Mouse (Mus musculus): Measurements from ENCODE around the gene Yipf4. TPM values are rescaled to one million over a fixed set of nuclear protein-coding genes. Genes with fewer than 3 reads are reported as not detected.

The Yipf4 gene
- total and polyA plus RNA-seq, 2 experiments from 2014 or later: 60.0 to 69.1 TPM

DNA sequence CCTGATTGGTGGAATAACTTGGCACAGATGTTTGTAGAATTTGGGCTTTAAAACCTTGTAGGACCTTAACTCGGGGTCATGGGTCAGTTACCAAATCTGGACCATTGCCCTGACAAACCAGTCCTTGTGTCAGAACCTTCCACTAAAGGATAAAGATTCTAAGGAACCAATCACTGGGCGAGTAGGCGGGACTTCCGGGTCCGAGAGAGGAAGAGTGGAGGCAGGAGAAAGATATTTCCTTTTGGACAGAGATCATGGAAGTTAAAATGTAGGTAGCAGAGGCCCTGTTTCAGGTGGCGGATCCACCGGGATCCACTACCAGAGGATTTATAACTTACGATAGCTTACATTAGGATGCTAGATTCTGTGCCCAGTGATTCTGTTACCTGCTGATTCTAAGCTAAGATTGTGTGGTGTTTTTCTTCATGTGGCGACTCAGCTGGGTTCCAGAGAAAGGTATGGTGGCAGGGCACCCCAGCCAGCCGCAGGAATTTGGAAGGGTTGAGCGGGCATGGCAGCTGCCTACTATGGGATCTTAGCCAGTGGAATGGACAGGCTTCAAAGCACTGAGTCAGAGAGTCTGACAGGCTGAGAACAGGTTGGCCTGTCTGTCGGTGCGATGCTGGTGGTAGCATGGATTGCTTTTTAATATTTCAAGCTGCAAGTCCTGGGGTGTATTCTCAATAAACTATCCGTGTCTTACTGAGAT, 8.8 kb upstream of the Yipf4 start:
- no peaks in the 10 kb centered on the region for H3K4me1 ChIP-seq (ENCODE audit: control insufficient read depth, insufficient read depth)
- WGBS: 83% methylated on average over 14 of the region's 14 CpGs
- H3K9ac ChIP-seq (replicated peaks; ENCODE audit: low read depth, low read length): no peak overlapping the region
- no peak overlapping the region for H3K27ac ChIP-seq (ENCODE audit: low read depth)
- no peaks in the 10 kb centered on the region for H3K36me3 ChIP-seq (replicated peaks; ENCODE audit: control insufficient read depth, insufficient read depth, low read length)
- H3K9me3 ChIP-seq (replicated peaks; ENCODE audit: control insufficient read depth, low read length): no peaks in the 10 kb centered on the region
- ATAC-seq (ENCODE audit: insufficient read depth, low read depth) (no peak), DNase-seq (ENCODE audit: low spot score) (no peak)
- no peak overlapping the region for H3K4me3 ChIP-seq (ENCODE audit: low read depth, low read length)
- TF ChIP-seq EP300 (IDR thresholded peaks at IDR 0.05; ENCODE audit: low read depth): no peak
- TF ChIP-seq CTCF (IDR thresholded peaks at IDR 0.05; ENCODE audit: low read depth): no peak
- no peaks in the 10 kb centered on the region for H3K27me3 ChIP-seq (ENCODE audit: control insufficient read depth, insufficient read depth, low read length)
- no peak overlapping the region for H3K4me2 ChIP-seq (ENCODE audit: low read depth, low read length)

DNA sequence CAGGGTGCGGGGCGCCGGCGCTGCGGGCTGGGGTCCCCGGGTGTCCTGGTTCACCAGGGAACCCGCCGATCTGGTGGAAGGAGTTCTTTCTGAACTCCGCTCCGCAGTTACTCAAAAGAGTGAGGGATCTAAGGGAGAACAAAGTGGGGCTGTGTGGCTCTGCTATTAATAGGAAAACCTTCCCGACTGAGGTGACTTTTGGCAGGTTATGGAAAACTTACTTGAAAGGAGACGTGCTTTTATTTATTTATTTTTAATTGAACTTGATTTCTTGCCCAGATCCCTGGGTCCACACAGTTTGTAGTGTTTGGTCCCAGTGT, 568 bp downstream of the Yipf4 start:
- ATAC-seq (ENCODE audit: insufficient read depth, low read depth) (peak; percentile 34), DNase-seq (ENCODE audit: low spot score) (peak; percentile 46)
- Histone ChIP-seq H3K36me3 (replicated peaks; ENCODE audit: control insufficient read depth, insufficient read depth, low read length) (peaks cover 29% of the 10 kb centered on the region), H3K27ac (ENCODE audit: low read depth) (peak overlapping the region; percentile 97), H3K9me3 (replicated peaks; ENCODE audit: control insufficient read depth, low read length) (no peaks in the 10 kb centered on the region), H3K4me3 (ENCODE audit: low read depth, low read length) (peak overlapping the region; percentile 98), H3K27me3 (ENCODE audit: control insufficient read depth, insufficient read depth, low read length) (no peaks in the 10 kb centered on the region), H3K4me1 (ENCODE audit: control insufficient read depth, insufficient read depth) (no peaks in the 10 kb centered on the region), H3K4me2 (ENCODE audit: low read depth, low read length) (peak overlapping the region; percentile 72), H3K9ac (replicated peaks; ENCODE audit: low read depth, low read length) (peak overlapping the region; percentile 97)
- WGBS: under 1% methylated on average over 12 of the region's 12 CpGs
- no peak for TF ChIP-seq CTCF (IDR thresholded peaks at IDR 0.05; ENCODE audit: low read depth)
- TF ChIP-seq EP300 (IDR thresholded peaks at IDR 0.05; ENCODE audit: low read depth): no peak

DNA sequence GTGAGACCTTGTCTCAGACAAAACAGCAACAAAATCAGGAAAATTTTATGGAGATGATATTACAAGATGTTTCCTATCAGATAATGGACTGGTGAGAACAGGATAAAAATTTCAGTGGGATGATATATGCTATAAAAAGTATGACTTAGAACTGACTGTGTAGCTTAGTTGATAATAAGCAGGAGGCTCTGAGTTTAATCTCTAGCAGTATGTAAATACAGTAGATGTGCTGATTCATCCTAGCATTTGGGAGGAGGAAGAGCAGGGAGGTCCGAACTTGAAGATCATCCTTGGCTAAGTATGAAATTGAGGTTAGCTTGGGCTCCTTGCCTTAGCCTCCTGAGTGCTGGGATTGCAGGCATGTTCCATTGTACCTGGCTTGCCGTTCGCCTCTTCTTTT, 2.3 kb downstream of the Yipf4 start:
- Histone ChIP-seq H3K4me2 (ENCODE audit: low read depth, low read length) (no peak overlapping the region), H3K36me3 (replicated peaks; ENCODE audit: control insufficient read depth, insufficient read depth, low read length) (peaks cover 41% of the 10 kb centered on the region), H3K9me3 (replicated peaks; ENCODE audit: control insufficient read depth, low read length) (no peaks in the 10 kb centered on the region), H3K9ac (replicated peaks; ENCODE audit: low read depth, low read length) (no peak overlapping the region), H3K27ac (ENCODE audit: low read depth) (no peak overlapping the region), H3K4me3 (ENCODE audit: low read depth, low read length) (no peak overlapping the region), H3K4me1 (ENCODE audit: control insufficient read depth, insufficient read depth) (no peaks in the 10 kb centered on the region), H3K27me3 (ENCODE audit: control insufficient read depth, insufficient read depth, low read length) (no peaks in the 10 kb centered on the region)
- WGBS: 89% methylated on average over 3 of the region's 3 CpGs
- TF ChIP-seq CTCF (IDR thresholded peaks at IDR 0.05; ENCODE audit: low read depth) (no peak), EP300 (IDR thresholded peaks at IDR 0.05; ENCODE audit: low read depth) (no peak)
- ATAC-seq (ENCODE audit: insufficient read depth, low read depth) (no peak), DNase-seq (ENCODE audit: low spot score) (no peak)

DNA sequence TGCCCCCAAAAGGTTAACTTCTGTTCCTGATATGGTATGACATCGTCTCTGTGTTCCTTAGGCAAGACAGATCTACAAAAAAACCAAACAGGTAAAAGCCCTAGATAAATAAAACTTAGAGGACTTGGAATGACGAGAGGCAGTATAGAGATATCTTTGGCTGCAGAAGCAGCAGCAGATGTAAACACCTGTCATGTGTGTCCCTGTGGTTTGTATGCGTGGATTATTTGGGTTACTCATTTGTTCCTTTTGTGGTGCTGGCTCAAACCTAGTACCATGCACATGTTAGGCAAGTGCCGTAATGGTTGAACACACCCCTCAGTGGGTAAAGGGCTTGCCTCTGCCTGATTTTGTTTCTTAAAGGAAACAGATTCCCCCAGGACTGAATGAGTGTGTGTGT, 10.9 kb downstream of the Yipf4 start:
- Histone ChIP-seq H3K27me3 (ENCODE audit: control insufficient read depth, insufficient read depth, low read length) (no peaks in the 10 kb centered on the region), H3K4me2 (ENCODE audit: low read depth, low read length) (no peak overlapping the region), H3K27ac (ENCODE audit: low read depth) (no peak overlapping the region), H3K4me3 (ENCODE audit: low read depth, low read length) (no peak overlapping the region), H3K9me3 (replicated peaks; ENCODE audit: control insufficient read depth, low read length) (no peaks in the 10 kb centered on the region), H3K4me1 (ENCODE audit: control insufficient read depth, insufficient read depth) (no peaks in the 10 kb centered on the region), H3K36me3 (replicated peaks; ENCODE audit: control insufficient read depth, insufficient read depth, low read length) (peaks cover 45% of the 10 kb centered on the region), H3K9ac (replicated peaks; ENCODE audit: low read depth, low read length) (no peak overlapping the region)
- 77% methylated on average over 4 of the region's 4 CpGs for WGBS
- no peak for DNase-seq (ENCODE audit: low spot score)
- ATAC-seq (ENCODE audit: insufficient read depth, low read depth): no peak
- no peak for TF ChIP-seq CTCF (IDR thresholded peaks at IDR 0.05; ENCODE audit: low read depth)

DNA sequence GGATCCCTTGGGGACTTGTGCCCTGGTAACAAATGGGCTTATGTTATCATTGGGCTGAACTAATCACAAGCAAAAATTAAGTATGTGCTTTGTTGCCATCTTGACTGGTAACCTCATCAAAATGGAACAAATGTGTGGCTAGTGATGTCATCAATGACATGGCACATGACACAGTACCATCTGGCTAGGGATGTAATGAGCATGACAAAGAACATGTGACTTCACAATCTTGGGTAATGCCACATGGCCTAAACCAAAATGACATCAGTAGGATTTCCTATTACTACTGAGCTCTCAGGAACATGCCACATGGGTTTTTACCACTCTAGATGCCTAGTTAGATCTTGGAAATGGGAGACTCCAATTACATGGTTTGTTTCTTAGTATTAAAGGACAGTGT, 11.8 kb downstream of the Yipf4 start:
- Histone ChIP-seq H3K4me3 (ENCODE audit: low read depth, low read length) (no peak overlapping the region), H3K9me3 (replicated peaks; ENCODE audit: control insufficient read depth, low read length) (no peaks in the 10 kb centered on the region), H3K9ac (replicated peaks; ENCODE audit: low read depth, low read length) (no peak overlapping the region), H3K27ac (ENCODE audit: low read depth) (no peak overlapping the region), H3K36me3 (replicated peaks; ENCODE audit: control insufficient read depth, insufficient read depth, low read length) (peaks cover 36% of the 10 kb centered on the region), H3K4me2 (ENCODE audit: low read depth, low read length) (no peak overlapping the region), H3K4me1 (ENCODE audit: control insufficient read depth, insufficient read depth) (no peaks in the 10 kb centered on the region), H3K27me3 (ENCODE audit: control insufficient read depth, insufficient read depth, low read length) (no peaks in the 10 kb centered on the region)
- TF ChIP-seq EP300 (IDR thresholded peaks at IDR 0.05; ENCODE audit: low read depth): no peak
- TF ChIP-seq CTCF (IDR thresholded peaks at IDR 0.05; ENCODE audit: low read depth): no peak
- DNase-seq (ENCODE audit: low spot score) (no peak), ATAC-seq (ENCODE audit: insufficient read depth, low read depth) (no peak)

DNA sequence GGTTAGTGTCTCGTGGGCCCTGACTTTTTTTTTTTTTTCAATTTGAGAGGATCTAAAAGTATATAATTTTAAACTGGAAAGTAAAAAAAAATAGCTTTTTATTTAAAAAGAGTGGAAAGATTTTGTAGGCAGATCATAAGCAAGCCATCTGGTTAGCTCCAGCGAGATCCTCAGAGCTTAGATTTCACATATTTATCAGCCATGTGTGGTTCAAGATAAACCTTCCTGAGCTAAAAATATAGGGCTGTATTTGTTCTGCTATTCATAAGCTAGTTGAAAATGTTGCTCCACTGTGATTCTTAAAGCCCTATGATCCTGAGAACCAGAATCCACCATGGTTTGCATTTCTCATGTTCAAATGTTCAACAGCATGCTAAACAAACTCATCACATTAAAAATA, 18.6 kb downstream of the Yipf4 start:
- no peaks in the 10 kb centered on the region for H3K9me3 ChIP-seq (replicated peaks; ENCODE audit: control insufficient read depth, low read length)
- no peaks in the 10 kb centered on the region for H3K36me3 ChIP-seq (replicated peaks; ENCODE audit: control insufficient read depth, insufficient read depth, low read length)
- no peak overlapping the region for H3K4me3 ChIP-seq (ENCODE audit: low read depth, low read length)
- no peak for TF ChIP-seq CTCF (IDR thresholded peaks at IDR 0.05; ENCODE audit: low read depth)
- TF ChIP-seq EP300 (IDR thresholded peaks at IDR 0.05; ENCODE audit: low read depth): no peak
- no peak overlapping the region for H3K9ac ChIP-seq (replicated peaks; ENCODE audit: low read depth, low read length)
- H3K4me2 ChIP-seq (ENCODE audit: low read depth, low read length): no peak overlapping the region
- no peak for DNase-seq (ENCODE audit: low spot score)
- H3K27me3 ChIP-seq (ENCODE audit: control insufficient read depth, insufficient read depth, low read length): no peaks in the 10 kb centered on the region
- ATAC-seq (ENCODE audit: insufficient read depth, low read depth): no peak
- H3K4me1 ChIP-seq (ENCODE audit: control insufficient read depth, insufficient read depth): no peaks in the 10 kb centered on the region
- no peak overlapping the region for H3K27ac ChIP-seq (ENCODE audit: low read depth)
- 28% methylated on average over 2 of the region's 2 CpGs for WGBS
